Mouse (Mus musculus) adrenal gland, adult 2 months (tissue): ENCODE results near the gene Akap10. TPM values are rescaled to one million over a fixed set of nuclear protein-coding genes. Genes with fewer than 3 reads are reported as not detected.
"Not testable (repeated sequence)": the region's sequence is repeated elsewhere in the genome, so short reads cannot be mapped to it uniquely, and the experiment has no call there.

ENCODE experiments used
- DNase-seq: peaks from one replicate; pipeline ENCODE4 v3.0.0; 2021
- long read RNA-seq: library from polyadenylated mRNA; stranded (forward); transcript quantifications from one replicate; pipeline ENCODE4 v2.0.0, GENCODE M21; 2021
- polyA plus RNA-seq: library from polyadenylated mRNA; depleted of rRNA; stranded (reverse); fragments of >200 nt; gene quantifications from 2 replicates; pipeline ENCODE4 v1.2.3, GENCODE M21; 2012; rRNA removed
- total RNA-seq, 2 experiments: library from RNA; stranded (reverse); gene quantifications; 2 replicates each; pipeline ENCODE4 v1.2.3; 2021

The Akap10 gene
- total RNA-seq (10 to 100 TPM; 25.9 to 26.5 TPM), polyA plus RNA-seq (8.5 and 15.2 TPM in 2 replicates)
- long read RNA-seq, transcript Akap10-202 (15 exons, 3,874 nt) = major isoform, 13 of 16 reads
- long read RNA-seq, partial matches to known transcripts = 1 of 16 reads
- long read RNA-seq, other reads (novel, unspliced or antisense) = 2 of 16 reads

GRCm38 (mm10) chr11:61930098-61930517, at the start of gene Akap10:
TSS of gene Akap10 (minus strand) at chr11:61930252.
- peak; percentile 97 for DNase-seq

- no peak for DNase-seq
Measured at GRCm38 (mm10) chr11:61975783-61976182, 45.7 kb upstream of the Akap10 start.

GRCm38 (mm10) chr11:61974106-61974707, 44.2 kb upstream of the Akap10 start:
- DNase-seq = no peak

- DNase-seq = no peak
Measured at GRCm38 (mm10) chr11:61971441-61972221, 41.6 kb upstream of the Akap10 start.

GRCm38 (mm10) chr11:61970901-61971300, 40.8 kb upstream of the Akap10 start:
- DNase-seq = no peak

GRCm38 (mm10) chr11:61968875-61969274, 38.8 kb upstream of the Akap10 start:
- DNase-seq = no peak

GRCm38 (mm10) chr11:61967034-61967433, 37.0 kb upstream of the Akap10 start:
- DNase-seq = no peak

GRCm38 (mm10) chr11:61964611-61965010, 34.6 kb upstream of the Akap10 start:
- DNase-seq = no peak

GRCm38 (mm10) chr11:61963193-61963592, 33.1 kb upstream of the Akap10 start:
- DNase-seq = no peak

- no peak for DNase-seq
Measured at GRCm38 (mm10) chr11:61962684-61963083, 32.6 kb upstream of the Akap10 start.

- no peak for DNase-seq
Measured at GRCm38 (mm10) chr11:61960096-61960495, 30.0 kb upstream of the Akap10 start.

GRCm38 (mm10) chr11:61958706-61959105, 28.7 kb upstream of the Akap10 start:
- DNase-seq = not testable (repeated sequence)

- DNase-seq = no peak
Measured at GRCm38 (mm10) chr11:61957296-61957813, 27.3 kb upstream of the Akap10 start.

GRCm38 (mm10) chr11:61956572-61957295, 26.7 kb upstream of the Akap10 start, which contains the start of gene Specc1:
TSS of gene Specc1 (plus strand) at chr11:61956763.
- peak; percentile 92 for DNase-seq

GRCm38 (mm10) chr11:61955951-61956350, 25.9 kb upstream of the Akap10 start:
- DNase-seq = no peak

- no peak for DNase-seq
Measured at GRCm38 (mm10) chr11:61955136-61955535, 25.1 kb upstream of the Akap10 start.

- DNase-seq = peak; percentile 79
Measured at GRCm38 (mm10) chr11:61950632-61951031, 20.6 kb upstream of the Akap10 start.

- peak; percentile 32 for DNase-seq
Measured at GRCm38 (mm10) chr11:61949315-61949714, 19.3 kb upstream of the Akap10 start.

- DNase-seq = no peak
Measured at GRCm38 (mm10) chr11:61946608-61947007, 16.6 kb upstream of the Akap10 start.

- no peak for DNase-seq
Measured at GRCm38 (mm10) chr11:61944417-61944816, 14.4 kb upstream of the Akap10 start.

GRCm38 (mm10) chr11:61942903-61943302, 12.9 kb upstream of the Akap10 start:
- no peak for DNase-seq

- DNase-seq = no peak
Measured at GRCm38 (mm10) chr11:61937761-61938160, 7.7 kb upstream of the Akap10 start.
